Mouse (Mus musculus): ENCODE results near the gene Duox1. TPM values are rescaled to one million over a fixed set of nuclear protein-coding genes. Genes with fewer than 3 reads are reported as not detected.

Gene Duox1
- polyA plus RNA-seq (2012; ENCODE audit: insufficient read depth, insufficient read length, missing spikeins) = not detected in 2 replicates

- Histone ChIP-seq H3K27ac (ENCODE audit: insufficient read depth, low read depth, low read length) (no peak within 1 kb of the TSS), H3K4me1 (ENCODE audit: control insufficient read depth, insufficient read depth, low read length) (no peaks in the 10 kb centered on the region), H3K4me3 (ENCODE audit: insufficient read depth, low read length) (no peak within 1 kb of the TSS)
- no peak for TF ChIP-seq CTCF (IDR thresholded peaks at IDR 0.05; ENCODE audit: low read depth, low read length)
- TF ChIP-seq POLR2A (IDR thresholded peaks at IDR 0.05; ENCODE audit: borderline replicate concordance, low read depth, low read length) = no peak
These were observed at the start of gene Duox1 for GRCm38 (mm10) chr2:122315372-122315771. Gene Duox1 (plus strand): TSS chr2:122315672.

GRCm38 (mm10) chr2:122266407-122267193 is 48.9 kb upstream of the Duox1 start:
- no peaks in the 10 kb centered on the region for H3K4me1 ChIP-seq (ENCODE audit: control insufficient read depth, insufficient read depth, low read length)
- TF ChIP-seq CTCF (IDR thresholded peaks at IDR 0.05; ENCODE audit: low read depth, low read length) = no peak
- TF ChIP-seq POLR2A (IDR thresholded peaks at IDR 0.05; ENCODE audit: borderline replicate concordance, low read depth, low read length) = no peak
- H3K27ac ChIP-seq (ENCODE audit: insufficient read depth, low read depth, low read length) = no peak overlapping the region
- no peak overlapping the region for H3K4me3 ChIP-seq (ENCODE audit: insufficient read depth, low read length)

GRCm38 (mm10) chr2:122278769-122279168 is 36.7 kb upstream of the Duox1 start:
- TF ChIP-seq CTCF (IDR thresholded peaks at IDR 0.05; ENCODE audit: low read depth, low read length) = no peak
- no peak for TF ChIP-seq POLR2A (IDR thresholded peaks at IDR 0.05; ENCODE audit: borderline replicate concordance, low read depth, low read length)
- Histone ChIP-seq H3K4me1 (ENCODE audit: control insufficient read depth, insufficient read depth, low read length) (no peaks in the 10 kb centered on the region), H3K4me3 (ENCODE audit: insufficient read depth, low read length) (no peak overlapping the region), H3K27ac (ENCODE audit: insufficient read depth, low read depth, low read length) (no peak overlapping the region)

GRCm38 (mm10) chr2:122284091-122284490 is 31.4 kb upstream of the Duox1 start:
- no peak for TF ChIP-seq CTCF (IDR thresholded peaks at IDR 0.05; ENCODE audit: low read depth, low read length)
- TF ChIP-seq POLR2A (IDR thresholded peaks at IDR 0.05; ENCODE audit: borderline replicate concordance, low read depth, low read length) = no peak
- Histone ChIP-seq H3K27ac (ENCODE audit: insufficient read depth, low read depth, low read length) (no peak overlapping the region), H3K4me3 (ENCODE audit: insufficient read depth, low read length) (no peak overlapping the region), H3K4me1 (ENCODE audit: control insufficient read depth, insufficient read depth, low read length) (no peaks in the 10 kb centered on the region)

- Histone ChIP-seq H3K27ac (ENCODE audit: insufficient read depth, low read depth, low read length) (no peak overlapping the region), H3K4me1 (ENCODE audit: control insufficient read depth, insufficient read depth, low read length) (no peaks in the 10 kb centered on the region), H3K4me3 (ENCODE audit: insufficient read depth, low read length) (no peak overlapping the region)
- TF ChIP-seq CTCF (IDR thresholded peaks at IDR 0.05; ENCODE audit: low read depth, low read length) = no peak
- TF ChIP-seq POLR2A (IDR thresholded peaks at IDR 0.05; ENCODE audit: borderline replicate concordance, low read depth, low read length) = no peak
These were observed 29.3 kb upstream of the Duox1 start for GRCm38 (mm10) chr2:122286137-122286536.

GRCm38 (mm10) chr2:122294916-122295315 is 20.6 kb upstream of the Duox1 start:
- no peaks in the 10 kb centered on the region for H3K4me1 ChIP-seq (ENCODE audit: control insufficient read depth, insufficient read depth, low read length)
- H3K27ac ChIP-seq (ENCODE audit: insufficient read depth, low read depth, low read length) = no peak overlapping the region
- H3K4me3 ChIP-seq (ENCODE audit: insufficient read depth, low read length) = no peak overlapping the region
- no peak for TF ChIP-seq CTCF (IDR thresholded peaks at IDR 0.05; ENCODE audit: low read depth, low read length)
- no peak for TF ChIP-seq POLR2A (IDR thresholded peaks at IDR 0.05; ENCODE audit: borderline replicate concordance, low read depth, low read length)

- Histone ChIP-seq H3K27ac (ENCODE audit: insufficient read depth, low read depth, low read length) (no peak overlapping the region), H3K4me1 (ENCODE audit: control insufficient read depth, insufficient read depth, low read length) (peaks cover 6% of the 10 kb centered on the region), H3K4me3 (ENCODE audit: insufficient read depth, low read length) (no peak overlapping the region)
- TF ChIP-seq CTCF (IDR thresholded peaks at IDR 0.05; ENCODE audit: low read depth, low read length) (no peak), POLR2A (IDR thresholded peaks at IDR 0.05; ENCODE audit: borderline replicate concordance, low read depth, low read length) (no peak)
These were observed 18.0 kb upstream of the Duox1 start for GRCm38 (mm10) chr2:122297271-122298095.

- H3K4me1 ChIP-seq (ENCODE audit: control insufficient read depth, insufficient read depth, low read length) = peaks cover 6% of the 10 kb centered on the region
- H3K27ac ChIP-seq (ENCODE audit: insufficient read depth, low read depth, low read length) = no peak within 1 kb of the TSS
- peak within 1 kb of the TSS; percentile 3; the same call in 1 of the 2 replicates for H3K4me3 ChIP-seq (ENCODE audit: insufficient read depth, low read length)
- TF ChIP-seq CTCF (IDR thresholded peaks at IDR 0.05; ENCODE audit: low read depth, low read length) (no peak), POLR2A (IDR thresholded peaks at IDR 0.05; ENCODE audit: borderline replicate concordance, low read depth, low read length) (no peak)
These were observed 17.4 kb upstream of the Duox1 start, which contains the start of gene Duox2 for GRCm38 (mm10) chr2:122298096-122298499. Gene Duox2 (minus strand): TSS chr2:122298449.

- H3K4me3 ChIP-seq (ENCODE audit: insufficient read depth, low read length) = peak within 1 kb of the TSS; percentile 3; the same call in 1 of the 2 replicates
- H3K4me1 ChIP-seq (ENCODE audit: control insufficient read depth, insufficient read depth, low read length) = peaks cover 6% of the 10 kb centered on the region
- TF ChIP-seq CTCF (IDR thresholded peaks at IDR 0.05; ENCODE audit: low read depth, low read length) (no peak), POLR2A (IDR thresholded peaks at IDR 0.05; ENCODE audit: borderline replicate concordance, low read depth, low read length) (no peak)
These were observed 16.6 kb upstream of the Duox1 start, which contains the start of gene Duoxa2 for GRCm38 (mm10) chr2:122298596-122299490. Gene Duoxa2 (plus strand): TSS chr2:122298900.

More at GRCm38 (mm10) chr2:122298596-122299490, 16.6 kb upstream of the Duox1 start, which contains the start of gene Duoxa2:
- H3K27ac ChIP-seq (ENCODE audit: insufficient read depth, low read depth, low read length) = no peak within 1 kb of the TSS
